Mouse (Mus musculus) cerebellum, adult (tissue): ENCODE data around the gene Fam168b.
A peak's percentile ranks its signal among the peaks of the same experiment; 100 is the strongest.

Source experiments
- ATAC-seq: cut with Nextera tagmentation; 2 replicates; pipeline ENCODE4 v1.9.2; 2017; ENCODE audit warnings: mild to moderate bottlenecking, moderate library complexity, mixed read lengths; ENCODE audit not compliant: insufficient number of reproducible peaks, low FRiP score, low TSS enrichment

The Fam168b gene

GRCm38 (mm10) chr1:34821411-34821810, 21.5 kb downstream of the Fam168b start:
- no peak for ATAC-seq

- no peak for ATAC-seq
These were observed 23.5 kb downstream of the Fam168b start for GRCm38 (mm10) chr1:34819225-34819910.

- no peak for ATAC-seq
These were observed 27.0 kb downstream of the Fam168b start for GRCm38 (mm10) chr1:34815843-34816242.

- no peak for ATAC-seq
These were observed 30.2 kb downstream of the Fam168b start for GRCm38 (mm10) chr1:34812407-34813247.

GRCm38 (mm10) chr1:34811581-34811980, 31.3 kb downstream of the Fam168b start:
- ATAC-seq = no peak

- ATAC-seq = no peak
These were observed 31.8 kb downstream of the Fam168b start for GRCm38 (mm10) chr1:34811035-34811434.

- no peak for ATAC-seq
These were observed 32.6 kb downstream of the Fam168b start for GRCm38 (mm10) chr1:34810293-34810692.

GRCm38 (mm10) chr1:34808445-34808844, 34.4 kb downstream of the Fam168b start:
- no peak for ATAC-seq

- no peak for ATAC-seq
These were observed 36.8 kb downstream of the Fam168b start for GRCm38 (mm10) chr1:34805931-34806520.

- no peak for ATAC-seq
These were observed 38.0 kb downstream of the Fam168b start for GRCm38 (mm10) chr1:34804863-34805262.

GRCm38 (mm10) chr1:34802290-34802642, 40.6 kb downstream of the Fam168b start:
- ATAC-seq = 0 out of 2 replicates have a peak, but pooled peaks have one; percentile 4

GRCm38 (mm10) chr1:34801616-34802289, 41.1 kb downstream of the Fam168b start:
- ATAC-seq = peak; percentile 72

GRCm38 (mm10) chr1:34799140-34799539, 43.7 kb downstream of the Fam168b start:
- ATAC-seq = no peak

- ATAC-seq = no peak
These were observed 49.3 kb downstream of the Fam168b start for GRCm38 (mm10) chr1:34793304-34794300.

GRCm38 (mm10) chr1:34783538-34784161, 59.2 kb downstream of the Fam168b start:
- ATAC-seq = no peak

GRCm38 (mm10) chr1:34775870-34776269, 67.0 kb downstream of the Fam168b start:
- ATAC-seq = no peak

- ATAC-seq = no peak
These were observed 74.0 kb downstream of the Fam168b start for GRCm38 (mm10) chr1:34768875-34769274.

GRCm38 (mm10) chr1:34767851-34768250, 75.0 kb downstream of the Fam168b start:
- ATAC-seq = no peak

- ATAC-seq = peak; percentile 82
These were observed 76.0 kb downstream of the Fam168b start for GRCm38 (mm10) chr1:34766899-34767298.
